Mouse (Mus musculus) MEL (cell line): ENCODE measurements around the gene Glyatl3.

Experiments used
- CTCF ChIP-seq, 3 experiments: IDR thresholded peaks in 2 of 3; conservative IDR thresholded peaks in 1 of 3; 2 replicates each; pipeline ENCODE4 v1.5.1; 2011 to 2012; ENCODE audit warnings: low read length in 3 of 3, low read depth in 2 of 3, mild to moderate bottlenecking in 2 of 3, improper control_type of control experiment in 1 of 3, inconsistent platforms in 1 of 3, mixed read lengths in 1 of 3, moderate library complexity in 1 of 3; ENCODE audit not compliant: control insufficient read depth in 1 of 3, insufficient read depth in 1 of 3, poor library complexity in 1 of 3, severe bottlenecking in 1 of 3
- GATA1 ChIP-seq: IDR thresholded peaks from 2 replicates; pipeline ENCODE4 v1.6.1; 2011; ENCODE audit warnings: low read depth, low read length, improper control_type of control experiment
- POLR2A ChIP-seq, 2 experiments: IDR thresholded peaks; 2 replicates each; pipeline ENCODE4 v1.6.1; 2011 to 2012; ENCODE audit warnings: low read length in 2 of 2, mild to moderate bottlenecking in 2 of 2, control low read depth in 1 of 2, improper control_type of control experiment in 1 of 2, low read depth in 1 of 2, moderate library complexity in 1 of 2; ENCODE audit not compliant: control insufficient read depth in 1 of 2, insufficient read depth in 1 of 2, poor library complexity in 1 of 2

- TF ChIP-seq CTCF (IDR thresholded peaks at IDR 0.05 in 2 of 3, conservative IDR thresholded peaks at IDR 0.05 in 1 of 3; ENCODE audit: control insufficient read depth in 1 of 3, insufficient read depth in 1 of 3, low read depth in 2 of 3, low read length in 3 of 3, poor library complexity in 1 of 3, severe bottlenecking in 1 of 3) (no peak), GATA1 (peak; percentile 51; the same call in 1 of the 2 replicates), POLR2A (IDR thresholded peaks at IDR 0.05; ENCODE audit: control insufficient read depth in 1 of 2, insufficient read depth in 1 of 2, low read depth in 1 of 2, low read length in 2 of 2, poor library complexity in 1 of 2) (no peak)
These were observed 59.1 kb downstream of the Glyatl3 start for GRCm38 (mm10) chr17:40855065-40855464.
